Mouse (Mus musculus) telencephalon, adult 2 months (tissue): ENCODE results near the gene Glp2r.

Source experiments
- DNase-seq: peaks from one replicate; pipeline ENCODE4 v3.0.0-alpha.2; 2011; ENCODE audit warnings: low read depth, low spot score

Gene Glp2r

DNA sequence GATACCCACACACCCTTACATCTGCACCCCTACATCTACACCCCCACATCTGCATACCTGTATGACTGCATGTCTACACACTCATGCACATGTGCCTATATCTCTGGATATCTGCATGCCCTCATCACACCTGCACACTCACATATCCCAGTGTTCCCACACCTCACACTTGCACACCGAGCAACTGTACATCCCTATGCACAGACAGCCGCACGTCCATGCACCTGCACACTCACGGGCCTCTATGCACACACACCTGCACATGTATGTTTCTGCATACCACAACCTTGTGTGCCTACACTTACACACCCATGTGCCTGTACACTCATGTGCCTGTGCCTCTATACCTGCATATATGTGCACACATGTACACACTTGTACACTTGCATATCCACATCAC is 107.5 kb downstream of the Glp2r start:
- no peak for DNase-seq

DNA sequence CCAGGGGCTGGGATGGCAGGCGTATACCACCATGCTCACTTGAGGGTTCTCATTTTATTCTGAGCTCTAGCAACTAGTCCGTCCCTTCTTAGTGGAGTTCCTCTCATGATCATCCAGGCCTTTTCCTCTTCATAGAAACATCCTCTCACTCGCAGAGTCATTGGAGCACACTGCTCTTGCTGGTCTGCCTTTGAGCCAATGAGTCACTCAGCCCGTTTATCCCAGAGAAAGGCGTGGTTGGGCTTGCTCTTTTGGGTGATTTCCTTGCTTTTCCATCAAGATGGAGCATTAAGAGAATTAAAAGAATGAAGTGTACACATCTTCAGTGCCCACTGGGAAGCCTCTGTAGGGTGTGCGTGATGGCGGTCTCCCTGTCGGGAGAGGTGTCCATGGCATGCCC is 109.5 kb downstream of the Glp2r start:
- no peak for DNase-seq

DNA sequence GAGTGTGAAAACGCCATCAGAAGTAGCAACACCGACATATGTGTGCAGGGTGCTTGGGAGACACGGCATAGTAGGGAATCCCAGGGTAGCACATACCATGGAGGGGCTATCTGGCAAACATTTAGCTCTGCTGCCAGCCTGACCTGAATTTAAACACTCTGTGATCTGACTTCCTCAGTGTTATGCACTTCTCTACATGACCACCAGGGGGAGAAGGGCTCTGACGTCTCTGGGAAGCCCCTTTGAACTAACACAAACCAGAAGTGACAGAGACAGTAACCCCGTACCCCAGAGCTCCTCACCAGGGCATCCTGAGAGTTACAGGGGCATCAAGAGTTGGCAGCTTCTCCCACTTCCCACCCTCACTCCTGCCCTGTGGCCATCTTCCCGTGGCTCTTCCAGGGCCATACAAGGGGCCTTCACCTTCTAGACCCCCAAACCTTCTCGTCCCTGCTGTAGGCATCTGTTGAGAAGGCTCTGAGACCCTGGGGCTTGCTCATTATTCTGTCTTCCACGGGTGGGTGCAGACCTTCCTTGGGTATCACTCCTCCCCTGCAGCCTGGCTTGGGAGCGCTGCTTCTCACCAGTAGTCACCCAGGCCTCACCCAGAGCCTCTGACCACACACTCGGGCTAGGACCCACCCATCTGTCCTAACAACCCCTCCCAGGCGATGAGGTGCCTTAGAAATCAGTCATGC is 113.1 kb downstream of the Glp2r start:
- no peak for DNase-seq

DNA sequence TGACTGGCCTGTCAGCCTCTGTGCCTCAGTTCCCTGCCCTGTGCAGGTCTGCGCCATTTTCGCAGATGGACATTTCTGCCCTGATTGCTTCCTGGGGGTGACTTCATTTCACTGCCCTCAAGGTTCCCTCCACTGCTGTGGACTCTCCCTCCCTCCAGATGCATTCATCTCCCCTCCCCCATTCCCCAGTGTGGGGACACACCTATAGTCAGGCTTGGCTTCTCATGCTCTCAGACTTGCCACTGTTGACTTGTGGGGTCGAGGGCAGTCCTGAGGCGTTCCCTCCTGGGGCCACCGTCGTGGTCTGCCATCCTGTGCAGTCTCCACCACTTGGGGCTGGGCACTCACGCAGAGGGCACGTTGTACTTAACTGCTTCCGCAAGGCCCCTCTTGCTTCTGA is 114.1 kb downstream of the Glp2r start:
- DNase-seq = no peak

DNA sequence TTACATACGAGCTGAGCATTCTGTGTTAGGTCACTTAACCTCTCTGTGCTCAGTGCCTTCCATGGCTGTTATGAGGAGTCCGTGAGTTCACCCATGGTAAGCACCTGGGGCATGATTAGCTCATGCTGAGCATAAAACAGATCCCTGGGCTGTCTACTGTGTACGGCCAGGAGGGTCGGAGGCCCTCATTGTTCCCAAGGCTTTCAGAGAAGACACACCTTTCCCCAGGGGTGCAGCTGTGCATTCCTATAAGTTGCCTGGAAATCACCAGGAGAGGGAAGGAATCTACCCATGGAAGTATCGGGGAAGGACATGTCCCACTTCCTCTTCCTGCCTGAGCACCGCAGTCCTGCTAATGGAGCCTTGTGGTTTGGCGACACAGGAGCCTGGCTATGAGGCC is 114.6 kb downstream of the Glp2r start:
- DNase-seq = no peak

DNA sequence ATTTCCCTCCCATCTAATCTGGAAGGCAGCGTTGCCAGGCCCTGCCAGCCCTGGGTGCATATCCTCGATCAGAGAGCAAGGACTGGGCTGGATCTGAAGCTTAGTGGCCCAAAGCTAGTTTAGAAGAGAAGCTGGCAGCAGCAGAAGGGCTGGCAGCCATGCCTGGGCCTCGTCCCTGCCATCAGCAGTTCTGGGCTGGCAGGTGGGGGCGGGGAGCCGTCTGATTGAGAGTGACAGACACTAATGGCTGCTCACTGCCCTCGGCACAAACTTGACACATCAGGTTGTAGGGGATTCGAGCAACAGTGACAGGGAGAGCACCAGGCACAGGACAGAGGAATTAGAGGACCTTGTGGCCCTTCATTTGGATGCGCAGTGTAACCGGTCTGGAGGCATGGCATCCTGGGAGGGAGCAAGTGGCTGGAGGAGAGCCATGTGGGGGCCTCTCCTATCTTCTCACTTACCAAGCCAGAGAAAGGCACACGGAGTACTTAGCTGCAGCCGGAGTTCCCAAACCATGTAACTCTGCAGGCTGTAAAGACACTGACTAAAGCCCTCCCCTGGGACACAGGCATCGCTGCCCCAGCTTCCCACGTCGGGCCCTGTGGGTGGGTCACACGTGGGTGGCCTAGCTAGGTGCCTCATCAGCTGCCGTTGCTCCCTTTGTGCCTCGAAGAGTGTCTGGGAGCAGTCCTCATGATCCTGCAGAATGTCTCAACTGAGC is 115.6 kb downstream of the Glp2r start:
- no peak for DNase-seq

DNA sequence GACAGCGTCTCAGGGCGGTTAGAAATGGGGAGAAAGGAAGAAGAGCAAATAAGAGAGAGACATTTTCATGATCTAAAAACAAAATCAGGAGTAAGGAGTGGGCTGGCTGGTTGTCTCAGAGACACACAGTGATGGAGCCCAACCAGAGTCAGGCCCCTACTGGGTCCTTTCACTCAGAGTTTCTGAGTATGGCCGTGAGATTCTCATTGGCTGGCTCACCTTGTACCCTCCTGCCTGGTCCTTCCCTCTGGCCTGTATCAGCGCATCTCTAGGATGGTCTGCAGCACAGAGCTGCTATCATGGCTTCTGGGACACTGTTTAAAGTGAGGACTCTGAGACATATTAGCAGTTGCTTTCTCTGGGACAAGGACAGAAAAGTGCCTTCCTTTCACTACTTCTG is 116.4 kb downstream of the Glp2r start:
- no peak for DNase-seq

DNA sequence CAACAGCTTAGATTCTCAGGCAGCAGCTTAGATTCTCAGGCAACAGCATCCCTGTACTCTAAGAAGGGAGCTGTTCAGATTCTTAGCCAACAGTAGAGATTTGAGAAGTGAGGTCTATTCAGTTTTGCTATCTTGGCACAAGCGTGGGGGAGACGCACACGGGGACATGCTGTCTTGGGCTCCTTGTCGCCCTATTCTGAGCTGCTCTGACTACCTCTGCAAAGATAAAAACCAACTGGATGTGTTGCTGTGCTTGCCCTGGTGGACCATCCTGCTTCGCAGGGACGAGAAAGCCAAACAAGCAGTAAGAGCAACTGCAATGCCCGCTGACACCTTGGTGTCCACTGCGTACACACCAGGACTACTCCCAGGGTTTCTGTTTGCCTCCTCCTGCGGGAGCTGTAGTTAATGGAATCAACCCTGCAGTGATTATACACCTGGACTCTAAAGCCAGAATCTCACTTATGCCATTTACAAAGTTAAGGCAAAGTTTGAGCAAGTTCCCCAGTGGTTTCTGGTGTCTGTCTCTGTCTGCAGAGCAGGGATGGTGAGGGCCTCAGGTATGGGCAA is 117.3 kb downstream of the Glp2r start:
- DNase-seq = no peak

DNA sequence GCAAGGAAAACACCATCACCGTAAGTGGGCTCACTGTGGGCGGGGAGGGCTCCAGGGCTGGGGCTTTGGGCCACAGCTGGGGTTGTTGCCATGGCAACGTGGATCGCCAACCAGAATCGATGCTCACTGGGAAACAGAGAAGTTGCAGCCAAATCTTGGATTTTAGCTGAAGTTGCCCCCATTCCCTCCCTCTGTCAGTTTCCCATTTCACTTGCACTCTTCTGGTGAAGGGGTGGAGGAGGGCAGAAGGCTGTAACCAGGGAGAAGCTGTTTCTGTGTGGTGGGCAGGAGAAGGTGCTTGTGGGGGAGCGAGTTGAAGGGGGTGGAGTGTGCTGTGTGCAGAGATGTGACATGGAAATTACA is 118.1 kb downstream of the Glp2r start:
- no peak for DNase-seq

DNA sequence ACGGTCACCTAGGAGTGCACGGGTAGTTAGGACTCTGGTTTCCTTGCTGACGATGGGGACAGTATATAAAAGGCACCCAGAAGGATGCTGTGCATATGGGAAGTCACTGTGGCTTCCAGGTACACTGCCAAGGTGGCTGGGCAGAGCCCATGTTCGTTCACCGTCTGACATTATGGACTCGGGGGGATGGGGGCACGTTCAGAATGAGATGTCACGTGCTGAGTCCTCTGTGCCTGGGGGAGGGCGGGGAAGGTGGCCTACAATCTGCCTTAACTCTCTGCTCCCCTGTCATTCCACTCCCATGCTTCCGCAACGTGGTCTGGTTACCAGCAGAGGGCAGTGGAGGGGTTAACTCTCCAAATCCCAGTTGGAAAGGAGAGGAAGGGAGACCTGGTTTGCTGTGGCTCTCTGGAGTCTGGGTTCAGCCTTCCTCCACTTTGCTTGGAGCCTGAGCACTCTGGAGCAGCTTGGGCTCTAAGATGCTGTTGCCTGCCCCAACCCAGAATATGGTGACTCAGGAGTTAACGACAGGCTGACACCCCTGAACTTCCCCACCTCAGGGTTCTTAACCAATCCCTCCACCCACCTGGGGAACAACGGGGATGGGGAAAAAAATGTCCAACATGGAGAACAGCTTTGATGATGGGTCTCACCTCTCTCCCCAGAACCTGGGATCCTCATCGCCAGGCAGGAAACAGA is 118.6 kb downstream of the Glp2r start:
- no peak for DNase-seq

DNA sequence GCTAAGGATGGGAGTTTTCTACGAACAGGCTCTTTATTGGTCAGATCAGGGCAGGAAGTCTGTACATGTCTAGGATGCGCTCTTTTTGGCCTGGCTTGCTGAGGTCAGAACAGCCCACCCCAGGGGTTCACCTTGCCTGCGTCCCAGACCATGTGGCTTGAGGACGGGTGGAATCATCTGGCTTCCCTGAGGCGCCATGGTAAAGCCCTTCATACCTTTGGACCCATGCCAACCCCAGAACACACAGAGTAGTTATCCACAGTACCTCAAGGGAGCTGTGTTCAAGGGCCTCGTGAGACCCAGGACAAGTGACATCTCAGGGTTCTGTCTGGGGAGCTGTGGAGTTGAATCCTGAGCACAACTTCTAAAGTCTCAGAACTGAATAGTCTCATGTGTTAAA is 119.2 kb downstream of the Glp2r start:
- DNase-seq = no peak

DNA sequence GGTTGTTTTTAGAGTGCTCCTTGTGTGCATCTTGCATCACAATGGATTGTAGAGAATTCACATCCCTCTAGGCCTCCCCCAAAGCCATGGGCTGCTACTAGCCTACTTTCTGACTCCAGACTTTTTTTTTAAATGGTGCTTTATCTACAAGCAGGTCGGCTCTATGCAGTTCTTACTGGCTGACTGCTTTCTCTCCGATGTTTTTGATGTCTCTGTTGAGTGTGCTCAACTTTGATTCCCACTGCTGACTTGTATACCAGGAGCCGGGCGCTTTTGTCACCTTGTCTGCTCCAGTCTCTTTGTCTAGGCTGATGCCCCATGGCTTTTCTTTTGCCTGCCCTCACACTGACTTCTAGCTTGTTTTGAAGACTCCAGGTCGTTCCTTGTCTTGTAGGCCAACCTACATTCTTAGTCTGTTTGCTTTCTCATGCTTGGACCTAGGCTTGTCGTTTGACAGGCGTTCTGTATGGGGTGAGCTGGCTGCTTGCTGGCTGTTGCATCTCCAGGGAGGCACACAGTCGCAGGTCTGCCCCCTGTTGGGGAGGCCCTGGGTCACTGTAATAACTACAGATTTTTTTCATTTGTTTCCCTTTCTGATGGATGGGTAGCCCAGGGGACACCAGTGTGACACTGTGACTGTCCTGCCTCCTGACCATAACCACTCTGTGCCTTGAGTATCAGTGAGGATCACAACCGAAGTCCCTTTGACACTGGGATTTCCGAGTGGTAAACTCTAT is 120.8 kb downstream of the Glp2r start:
- DNase-seq = no peak

DNA sequence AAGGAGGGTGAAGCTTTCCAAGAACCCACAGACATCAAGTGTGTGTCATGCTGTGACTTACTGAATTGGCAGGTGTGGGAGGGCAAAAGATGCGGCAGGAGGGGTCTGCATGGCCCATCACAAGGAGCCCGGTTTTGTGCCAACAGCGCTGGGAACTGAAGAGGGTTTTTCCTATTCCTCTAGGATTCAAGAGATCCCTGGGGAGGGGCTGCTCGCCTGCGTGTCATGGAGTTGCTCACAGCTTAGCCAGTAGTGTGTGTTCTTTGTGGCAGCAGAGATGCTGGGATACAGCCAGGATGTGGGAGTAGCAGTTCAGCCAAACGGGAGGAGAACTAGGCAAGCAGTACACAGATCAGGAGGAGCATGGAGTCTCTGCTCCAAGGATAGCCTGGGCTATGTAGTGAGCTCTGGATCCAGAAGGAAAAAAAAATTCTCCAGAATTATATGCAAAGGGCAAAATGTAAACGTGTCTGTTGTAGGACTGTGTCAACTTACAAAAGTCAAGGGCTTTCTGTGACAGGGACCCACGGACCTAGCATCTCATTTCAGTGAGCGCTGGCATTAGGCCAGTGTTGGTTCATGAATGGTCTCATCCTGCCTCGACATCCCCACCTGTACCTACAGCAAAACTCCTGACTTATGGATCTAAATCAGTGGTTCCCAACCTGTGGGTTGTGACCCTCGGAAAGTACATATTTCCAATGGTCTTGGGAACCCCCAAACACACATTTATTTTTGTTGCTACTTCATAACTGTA is 122.1 kb downstream of the Glp2r start:
- DNase-seq = no peak

DNA sequence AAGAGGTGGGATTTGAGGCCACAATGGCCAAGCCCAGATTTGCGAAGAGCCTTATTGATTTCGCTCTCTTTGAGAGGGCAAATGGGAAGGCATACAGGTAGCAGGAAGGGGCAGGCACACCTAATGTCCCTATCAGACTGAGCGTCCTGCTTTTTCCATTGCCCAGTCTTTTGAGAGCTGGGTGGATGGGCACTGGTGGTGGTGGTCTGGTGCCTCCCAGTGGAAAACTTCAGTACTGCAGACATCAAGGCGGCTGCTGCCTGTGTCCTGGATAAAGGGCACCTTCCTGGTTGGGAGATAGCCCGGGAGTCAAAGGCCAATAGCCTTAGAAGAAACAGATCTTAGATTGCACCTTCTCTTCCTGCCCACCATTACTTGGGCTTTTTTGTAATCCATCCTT is 123.2 kb downstream of the Glp2r start:
- DNase-seq = no peak

DNA sequence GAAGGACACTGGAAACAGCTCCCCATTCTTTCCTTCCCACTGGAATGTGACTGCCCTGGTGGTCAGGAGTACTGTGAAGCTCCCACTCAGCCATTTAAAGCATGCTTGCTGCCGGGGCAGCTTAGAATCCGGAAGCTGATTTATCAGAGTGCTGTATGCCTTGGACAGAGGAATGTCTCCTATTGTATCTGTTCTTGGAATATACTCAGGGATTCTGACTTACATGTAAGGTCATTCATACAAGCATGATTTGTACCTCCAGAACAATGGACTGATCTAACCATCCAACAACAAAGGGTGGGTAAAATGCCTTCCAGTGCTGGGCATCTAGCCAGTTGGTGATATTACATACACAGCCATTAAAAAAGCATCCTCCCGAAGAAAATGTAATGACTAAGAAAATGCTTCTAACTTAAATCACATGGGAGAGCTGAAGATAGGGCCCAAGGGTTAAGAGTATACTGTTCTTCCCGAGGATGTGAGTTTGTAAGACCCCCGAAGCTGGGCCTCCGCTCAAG is 126.3 kb downstream of the Glp2r start:
- DNase-seq = no peak

DNA sequence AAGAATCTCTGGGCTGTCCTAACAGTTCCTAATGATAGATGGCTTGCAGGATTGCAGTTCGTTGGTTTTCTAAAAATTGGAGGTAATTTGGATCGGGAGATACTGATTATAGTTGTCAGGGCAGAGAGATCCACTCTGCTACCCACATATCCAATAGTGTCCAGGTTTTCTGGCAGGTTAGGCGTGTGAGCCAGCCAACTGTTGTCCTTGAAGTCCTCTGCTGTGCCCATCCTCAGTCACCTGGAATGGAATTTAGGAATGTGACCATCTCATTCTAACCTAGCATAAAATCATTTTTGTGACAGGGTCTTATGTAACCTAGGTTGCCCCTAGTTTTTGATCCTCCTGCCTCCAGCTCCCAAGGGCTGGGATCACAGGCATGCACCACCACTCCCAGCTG is 127.5 kb downstream of the Glp2r start:
- no peak for DNase-seq

DNA sequence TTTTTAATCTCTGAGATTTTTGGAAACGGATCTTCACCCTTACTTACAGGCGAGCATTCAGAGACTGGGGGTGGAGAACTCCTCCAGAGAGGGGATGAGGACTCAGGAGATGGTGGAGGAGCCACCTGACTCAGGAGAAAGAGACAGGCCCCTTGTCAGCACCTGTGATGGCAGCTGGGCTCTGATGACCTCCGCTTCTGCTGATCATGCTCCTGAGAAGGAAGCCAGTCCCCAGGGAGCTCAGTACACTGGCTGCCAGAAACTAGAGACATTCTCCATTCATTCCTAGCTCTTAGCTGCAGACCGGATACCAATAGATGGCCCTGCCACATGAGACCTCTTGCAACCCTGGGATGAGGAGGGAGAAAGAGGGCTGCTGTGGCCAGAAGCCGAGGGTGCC is 128.1 kb downstream of the Glp2r start:
- DNase-seq = no peak

DNA sequence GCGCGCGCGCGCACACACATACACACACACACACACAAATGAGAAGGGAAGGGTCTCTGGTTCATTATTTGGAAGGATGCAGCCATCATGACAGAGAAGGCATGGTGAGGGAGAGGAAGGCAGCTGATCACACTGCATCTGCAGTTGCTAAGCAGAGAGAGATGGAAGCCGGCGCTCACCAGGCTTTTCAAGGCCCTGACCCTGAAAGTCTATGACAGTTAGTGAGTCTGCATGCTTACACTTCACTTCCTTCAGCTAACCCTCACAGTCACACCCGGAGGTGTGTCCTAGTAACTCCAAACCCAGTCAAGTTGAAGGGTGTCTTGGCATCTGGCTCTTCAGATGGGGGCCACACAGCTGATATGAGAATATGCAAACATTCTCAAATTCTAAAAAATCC is 128.5 kb downstream of the Glp2r start:
- no peak for DNase-seq

DNA sequence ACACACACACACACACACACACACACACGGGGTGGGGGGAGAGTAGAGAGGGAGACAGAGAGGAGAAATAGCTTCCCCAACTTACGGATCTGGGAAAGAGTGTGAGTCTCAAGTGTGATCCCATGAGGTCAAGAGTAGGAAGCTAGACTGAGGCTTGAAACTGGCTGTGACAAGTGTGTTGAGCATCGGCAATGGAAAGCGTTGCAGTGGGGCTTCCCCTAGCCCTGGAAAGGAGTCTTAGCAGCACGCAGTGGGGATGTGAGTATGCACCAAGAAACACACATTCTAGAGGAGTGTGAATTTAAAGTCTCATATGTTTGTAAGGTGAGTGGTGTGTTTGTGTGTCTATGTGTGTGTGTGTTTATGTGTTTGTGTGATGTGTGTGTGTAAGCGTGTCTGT is 130.7 kb downstream of the Glp2r start:
- no peak for DNase-seq

DNA sequence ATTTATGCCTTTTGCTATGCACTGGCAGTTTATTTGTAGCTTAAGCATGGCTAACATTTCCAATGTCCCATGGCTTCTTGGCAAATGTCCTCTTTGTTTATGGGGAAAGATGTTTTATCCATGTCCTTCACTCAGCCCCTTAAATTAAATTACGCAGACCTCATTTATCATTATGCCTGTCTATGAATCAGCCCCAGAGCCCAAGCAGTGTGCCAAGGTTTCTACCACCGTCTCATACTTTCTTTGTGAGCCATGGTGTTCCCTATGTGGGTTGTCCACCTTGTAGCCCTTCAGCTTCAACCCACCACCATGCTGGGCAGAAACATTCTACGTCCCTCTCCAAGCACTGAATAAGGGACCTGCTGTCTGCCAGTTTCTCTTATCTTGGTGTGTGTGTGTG is 132.6 kb downstream of the Glp2r start:
- no peak for DNase-seq
